Mouse (Mus musculus) midbrain, embryonic 15.5 days (tissue): ENCODE results near the gene Trim3. TPM values are rescaled to one million over a fixed set of nuclear protein-coding genes. Genes with fewer than 3 reads are reported as not detected.

Source experiments
- ATAC-seq: fragments of 200-750 bp; cut with Nextera tagmentation; replicated peaks from 2 replicates; pipeline ENCODE4 v1.8.0; 2017; ENCODE audit warnings: moderate TSS enrichment
- H3K27ac ChIP-seq: fragments of 300-500 bp; sonication (generic); 2 replicates; pipeline ENCODE4 v1.5.1; 2015; ENCODE audit warnings: mild to moderate bottlenecking, inconsistent platforms
- H3K27me3 ChIP-seq: fragments of 300-500 bp; sonication (generic); replicated peaks from 2 replicates; pipeline ENCODE4 v1.6.1; 2015; ENCODE audit warnings: inconsistent platforms
- H3K36me3 ChIP-seq: fragments of 300-500 bp; sonication (generic); replicated peaks from 2 replicates; pipeline ENCODE4 v1.6.1; 2015; ENCODE audit warnings: inconsistent platforms
- H3K4me1 ChIP-seq: fragments of 300-500 bp; sonication (generic); 2 replicates; pipeline ENCODE4 v1.6.1; 2015; ENCODE audit warnings: inconsistent platforms
- H3K4me2 ChIP-seq: fragments of 300-500 bp; sonication (generic); 2 replicates; pipeline ENCODE4 v1.6.1; 2015; ENCODE audit warnings: inconsistent platforms, mild to moderate bottlenecking, moderate library complexity
- H3K4me3 ChIP-seq: fragments of 300-500 bp; sonication (generic); 2 replicates; pipeline ENCODE4 v1.5.1; 2015; ENCODE audit warnings: mild to moderate bottlenecking, inconsistent platforms
- H3K9ac ChIP-seq: fragments of 300-500 bp; sonication (generic); 2 replicates; pipeline ENCODE4 v1.6.1; 2015; ENCODE audit warnings: mild to moderate bottlenecking, inconsistent platforms
- H3K9me3 ChIP-seq: fragments of 300-500 bp; sonication (generic); 2 replicates; pipeline ENCODE4 v1.6.1; 2016; ENCODE audit warnings: inconsistent platforms
- WGBS: fragments of 180-500 bp; shearing (Covaris S2); methylation state at CpG from one replicate; pipeline ENCODE4 v1.1.7; 2015; ENCODE audit warnings: mixed read lengths; 5-methylcytosine and 5-hydroxymethylcytosine counted together
- polyA plus RNA-seq: library from polyadenylated mRNA; unstranded; fragments of >200 nt; fragmentation: Nextera tagmentation; extraction: Ambion mirVana; gene quantifications from 2 replicates; pipeline ENCODE4 v1.2.1, GENCODE M21; 2015

Trim3 gene
- polyA plus RNA-seq, 1 experiment from 2014 or later = 106 TPM

DNA sequence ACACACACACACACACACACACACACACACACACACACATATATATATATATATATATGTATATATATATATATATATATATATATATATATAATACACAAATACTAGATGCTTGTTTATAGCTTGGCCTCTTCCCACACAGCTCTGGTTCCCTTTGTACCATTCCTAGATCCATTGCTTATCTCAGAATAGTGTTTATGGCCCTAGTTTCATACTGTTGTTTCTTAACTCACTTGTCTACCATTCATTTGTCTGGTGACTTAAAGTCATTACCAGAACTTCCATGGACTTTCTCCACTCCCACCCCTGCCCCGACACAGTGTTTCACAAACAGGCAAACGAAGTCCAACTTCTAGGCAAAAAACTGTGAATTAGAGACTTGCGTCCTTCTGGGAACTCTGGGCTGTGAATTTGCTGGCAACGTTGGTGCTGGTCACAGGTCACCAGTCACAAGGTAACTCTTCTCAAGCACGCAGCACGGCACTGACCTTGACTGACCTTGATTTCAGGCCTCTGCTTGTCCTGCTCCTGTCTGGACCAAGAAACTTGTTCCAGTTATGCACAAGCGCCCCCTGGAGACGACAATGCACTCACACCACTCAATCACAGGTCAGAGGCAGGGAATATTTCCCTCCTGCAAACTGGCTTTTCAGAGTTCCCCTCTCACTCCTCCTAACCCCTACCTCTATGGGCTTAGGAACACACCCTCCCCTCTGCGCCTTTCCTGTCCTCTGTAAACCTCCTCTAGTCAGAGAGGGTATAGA lies 30.3 kb downstream of the Trim3 start:
- Histone ChIP-seq H3K4me3 (no peak overlapping the region), H3K9me3 (0 out of 2 replicates have a peak, but pooled peaks cover 3% of the 10 kb centered on the region), H3K27me3 (no peaks in the 10 kb centered on the region), H3K4me2 (no peak overlapping the region), H3K27ac (no peak overlapping the region), H3K9ac (no peak overlapping the region), H3K36me3 (no peaks in the 10 kb centered on the region), H3K4me1 (no peaks in the 10 kb centered on the region)
- ATAC-seq = 0 out of 2 replicates have a peak, but pooled peaks have one; percentile 58
- WGBS = 34% methylated on average over 9 of the region's 9 CpGs

- WGBS = 17% methylated on average over 7 of the region's 7 CpGs
- Histone ChIP-seq H3K4me2 (no peak overlapping the region), H3K9me3 (no peaks in the 10 kb centered on the region), H3K27ac (no peak overlapping the region), H3K4me1 (no peaks in the 10 kb centered on the region), H3K36me3 (no peaks in the 10 kb centered on the region), H3K9ac (no peak overlapping the region), H3K4me3 (no peak overlapping the region), H3K27me3 (no peaks in the 10 kb centered on the region)
- no peak for ATAC-seq
These were observed 43.3 kb downstream of the Trim3 start for GRCm38 (mm10) chr7:105590097-105590496.

DNA sequence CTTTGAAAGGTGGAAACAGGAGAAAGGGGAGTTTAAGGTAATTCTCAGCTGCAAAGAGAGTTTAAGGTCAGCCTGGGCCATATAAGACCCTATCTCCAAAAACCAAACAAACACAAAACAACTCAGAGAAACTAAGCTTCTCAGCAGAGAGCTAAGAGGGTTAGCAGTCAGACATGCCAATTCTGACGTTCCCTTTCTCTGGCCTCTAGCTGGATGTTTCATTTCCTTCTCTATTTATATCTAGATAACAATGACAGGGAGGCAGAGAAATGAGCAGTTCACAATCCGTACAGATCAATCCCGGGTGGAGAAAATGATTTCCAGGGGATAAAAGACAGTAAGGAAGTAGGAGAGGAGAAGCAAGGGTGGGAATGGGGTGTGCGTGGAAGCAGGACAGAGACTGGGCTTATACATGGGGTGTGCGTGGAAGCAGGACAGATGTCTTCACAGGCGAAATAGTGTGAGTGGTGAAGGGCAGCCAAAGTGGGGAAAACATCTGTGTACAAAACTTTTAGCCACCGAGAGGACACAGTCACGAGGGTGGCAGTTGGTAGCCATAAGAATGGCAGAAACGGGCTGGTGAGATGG lies 45.0 kb downstream of the Trim3 start:
- 69% methylated on average over 9 of the region's 9 CpGs for WGBS
- H3K4me3 ChIP-seq = no peak overlapping the region
- H3K9me3 ChIP-seq = no peaks in the 10 kb centered on the region
- no peak overlapping the region for H3K27ac ChIP-seq
- no peaks in the 10 kb centered on the region for H3K4me1 ChIP-seq
- H3K9ac ChIP-seq = no peak overlapping the region
- no peak for ATAC-seq
- no peaks in the 10 kb centered on the region for H3K27me3 ChIP-seq
- no peak overlapping the region for H3K4me2 ChIP-seq
- no peaks in the 10 kb centered on the region for H3K36me3 ChIP-seq

GRCm38 (mm10) chr7:105581959-105582358 lies 51.4 kb downstream of the Trim3 start:
- no peaks in the 10 kb centered on the region for H3K36me3 ChIP-seq
- WGBS = 62% methylated on average over 2 of the region's 2 CpGs

GRCm38 (mm10) chr7:105581094-105581703 lies 52.2 kb downstream of the Trim3 start, which contains the start of gene Apbb1:
TSS of gene Apbb1 (minus strand) at chr7:105581653.
- no peaks in the 10 kb centered on the region for H3K27me3 ChIP-seq
- peak; percentile 95 for ATAC-seq
- peaks cover 39% of the 10 kb centered on the region for H3K4me1 ChIP-seq
- no peaks in the 10 kb centered on the region for H3K9me3 ChIP-seq
- peak within 1 kb of the TSS; percentile 99 for H3K27ac ChIP-seq
- under 1% methylated on average over 41 of the region's 54 CpGs for WGBS
- no peaks in the 10 kb centered on the region for H3K36me3 ChIP-seq
- peak within 1 kb of the TSS; percentile 95 for H3K9ac ChIP-seq
- peak within 1 kb of the TSS; percentile 92 for H3K4me3 ChIP-seq
- peak within 1 kb of the TSS; percentile 65 for H3K4me2 ChIP-seq

More at GRCm38 (mm10) chr7:105581959-105582358, 51.4 kb downstream of the Trim3 start:
- Histone ChIP-seq H3K9ac (peak overlapping the region; percentile 95; the same call in 1 of the 2 replicates), H3K27ac (peak overlapping the region; percentile 99), H3K4me2 (peak overlapping the region; percentile 65), H3K27me3 (no peaks in the 10 kb centered on the region), H3K4me3 (peak overlapping the region; percentile 92), H3K4me1 (peaks cover 32% of the 10 kb centered on the region), H3K9me3 (no peaks in the 10 kb centered on the region)
- ATAC-seq = no peak

DNA sequence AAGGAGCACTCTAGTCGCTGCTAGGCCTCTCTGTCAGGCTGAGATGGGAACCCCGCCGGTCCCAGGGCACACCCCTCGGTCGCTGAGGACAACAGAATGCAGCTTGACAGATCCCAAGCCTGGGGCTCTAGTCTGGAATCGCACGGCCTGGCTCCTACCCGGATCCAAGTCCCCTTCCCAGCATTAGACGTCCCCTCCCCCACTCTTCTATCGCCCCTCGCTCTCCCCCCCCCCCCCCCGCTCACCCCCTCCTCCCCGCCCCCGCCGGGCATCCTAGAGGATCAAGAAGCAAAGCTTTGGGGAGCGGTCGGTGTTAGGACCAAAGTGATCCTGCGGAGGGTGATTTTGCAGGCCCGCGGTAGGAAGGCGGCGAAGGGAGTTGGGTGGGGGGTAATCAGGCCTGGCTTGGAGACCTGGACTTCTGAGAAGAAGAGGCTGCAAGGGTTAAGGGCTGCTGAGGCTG lies 52.7 kb downstream of the Trim3 start:
- Histone ChIP-seq H3K9me3 (no peaks in the 10 kb centered on the region), H3K4me3 (peak overlapping the region; percentile 92), H3K4me2 (peak overlapping the region; percentile 65), H3K36me3 (no peaks in the 10 kb centered on the region), H3K27ac (peak overlapping the region; percentile 99), H3K27me3 (no peaks in the 10 kb centered on the region), H3K4me1 (peaks cover 45% of the 10 kb centered on the region), H3K9ac (peak overlapping the region; percentile 95)
- WGBS = 0% methylated on average over 15 of the region's 22 CpGs
- peak; percentile 73 for ATAC-seq

GRCm38 (mm10) chr7:105578481-105578880 lies 54.9 kb downstream of the Trim3 start:
- no peak overlapping the region for H3K4me3 ChIP-seq
- no peaks in the 10 kb centered on the region for H3K9me3 ChIP-seq
- WGBS = 80% methylated on average over 2 of the region's 2 CpGs
- no peak overlapping the region for H3K27ac ChIP-seq
- H3K9ac ChIP-seq = no peak overlapping the region
- H3K27me3 ChIP-seq = no peaks in the 10 kb centered on the region
- H3K4me2 ChIP-seq = no peak overlapping the region
- no peak for ATAC-seq
- H3K4me1 ChIP-seq = peaks cover 54% of the 10 kb centered on the region
- peaks cover 7% of the 10 kb centered on the region for H3K36me3 ChIP-seq

DNA sequence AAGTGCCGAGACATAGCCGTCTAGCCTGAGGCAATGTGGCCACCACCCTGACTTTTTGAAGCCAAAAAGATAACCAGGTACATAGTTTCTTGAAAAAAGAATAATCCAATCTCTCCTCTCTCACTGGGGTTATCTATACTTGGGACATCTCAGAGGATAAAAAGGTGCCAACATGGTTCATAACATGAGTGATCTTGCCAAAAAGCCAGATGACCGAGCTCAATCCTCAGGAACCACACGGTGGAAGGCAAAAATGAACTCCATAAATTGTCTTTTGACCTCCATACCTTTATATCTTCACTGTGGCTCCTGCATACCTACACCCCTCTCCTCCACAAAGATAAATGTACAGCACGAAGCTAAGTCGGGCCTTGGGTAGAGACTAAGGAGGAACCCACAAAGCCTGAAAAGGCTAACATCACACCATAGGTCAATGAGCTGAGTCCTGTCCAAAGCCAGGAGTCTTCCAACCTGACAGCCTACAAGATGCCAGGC lies 55.9 kb downstream of the Trim3 start:
- Histone ChIP-seq H3K9me3 (no peaks in the 10 kb centered on the region), H3K4me2 (no peak overlapping the region), H3K9ac (no peak overlapping the region), H3K4me1 (peaks cover 63% of the 10 kb centered on the region), H3K4me3 (no peak overlapping the region), H3K27ac (no peak overlapping the region), H3K27me3 (no peaks in the 10 kb centered on the region), H3K36me3 (peaks cover 14% of the 10 kb centered on the region)
- no peak for ATAC-seq
- 93% methylated on average over 6 of the region's 6 CpGs for WGBS

GRCm38 (mm10) chr7:105576166-105576748 lies 57.1 kb downstream of the Trim3 start:
- Histone ChIP-seq H3K4me1 (peaks cover 63% of the 10 kb centered on the region), H3K36me3 (peaks cover 14% of the 10 kb centered on the region), H3K9me3 (no peaks in the 10 kb centered on the region), H3K4me3 (no peak overlapping the region), H3K27me3 (no peaks in the 10 kb centered on the region), H3K9ac (no peak overlapping the region), H3K4me2 (no peak overlapping the region), H3K27ac (no peak overlapping the region)
- ATAC-seq = no peak
- 93% methylated on average over 3 of the region's 3 CpGs for WGBS

DNA sequence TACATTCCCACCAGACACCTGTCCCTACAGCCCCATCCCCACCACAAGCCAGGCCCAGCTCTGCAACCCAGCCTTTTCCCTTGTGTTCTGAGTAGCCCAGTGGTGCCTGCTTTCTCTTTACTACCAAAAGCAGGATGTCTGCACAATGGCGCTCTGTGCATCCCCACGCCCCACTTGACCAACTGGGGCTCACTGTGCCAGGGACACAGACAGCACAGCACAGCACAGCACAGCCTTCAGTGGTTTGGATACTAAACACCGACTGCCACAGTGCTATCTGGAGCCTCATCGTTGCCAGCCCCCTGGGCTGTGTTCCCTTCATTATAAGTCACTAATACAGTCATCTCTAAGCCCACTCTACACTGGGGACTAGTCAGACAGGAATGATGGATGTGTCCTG lies 58.8 kb downstream of the Trim3 start:
- ATAC-seq = no peak

DNA sequence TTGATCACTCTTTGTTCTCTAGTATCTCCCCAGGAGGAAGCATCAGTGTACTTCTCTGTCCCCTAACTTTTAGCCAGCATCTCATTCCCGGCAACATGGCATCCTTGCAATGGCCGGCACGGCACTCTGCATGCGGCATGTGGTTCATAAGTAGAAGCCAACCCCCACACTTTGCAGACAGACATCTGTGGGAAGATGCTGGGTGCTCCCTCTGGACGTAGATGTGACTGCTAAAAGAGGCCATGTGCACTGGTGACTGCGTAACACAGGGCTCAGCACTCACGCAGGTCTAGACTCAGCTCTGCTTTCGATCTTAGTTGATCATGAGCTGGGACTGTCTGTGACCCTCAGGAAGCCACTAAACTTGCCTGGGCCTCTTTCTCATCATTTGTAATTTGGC lies 60.4 kb downstream of the Trim3 start:
- ATAC-seq = no peak
- WGBS = 92% methylated on average over 8 of the region's 8 CpGs
- Histone ChIP-seq H3K27me3 (no peaks in the 10 kb centered on the region), H3K4me2 (no peak overlapping the region), H3K9me3 (no peaks in the 10 kb centered on the region), H3K36me3 (peaks cover 14% of the 10 kb centered on the region), H3K27ac (no peak overlapping the region), H3K4me1 (peaks cover 73% of the 10 kb centered on the region), H3K9ac (no peak overlapping the region), H3K4me3 (no peak overlapping the region)

More for the DNA sequence above, 58.8 kb downstream of the Trim3 start:
- H3K27ac ChIP-seq = no peak overlapping the region
- no peaks in the 10 kb centered on the region for H3K27me3 ChIP-seq
- no peak overlapping the region for H3K4me3 ChIP-seq
- peaks cover 73% of the 10 kb centered on the region for H3K4me1 ChIP-seq
- peaks cover 14% of the 10 kb centered on the region for H3K36me3 ChIP-seq
- no peaks in the 10 kb centered on the region for H3K9me3 ChIP-seq
- H3K4me2 ChIP-seq = no peak overlapping the region
- 87% methylated on average over 4 of the region's 4 CpGs for WGBS
- no peak overlapping the region for H3K9ac ChIP-seq

DNA sequence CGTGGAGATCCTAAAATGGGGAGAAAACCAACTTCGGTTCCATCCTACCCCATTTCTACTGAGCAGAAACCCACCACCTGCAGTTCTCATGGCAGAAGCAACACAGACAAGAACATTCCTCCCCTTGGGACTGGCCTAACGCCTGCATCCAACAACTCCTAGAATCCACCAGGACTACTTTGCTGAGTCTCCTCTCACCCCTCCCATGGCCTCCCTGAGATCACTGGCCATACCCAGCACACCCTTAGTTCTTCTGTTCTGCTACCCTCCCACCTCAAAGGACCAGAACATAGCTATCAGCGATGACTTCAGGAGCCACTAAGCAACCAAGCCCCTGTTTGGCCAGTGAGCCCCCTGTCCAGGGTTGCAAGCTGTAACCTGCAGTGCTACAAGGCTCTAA lies 62.6 kb downstream of the Trim3 start:
- H3K27me3 ChIP-seq = no peaks in the 10 kb centered on the region
- no peak overlapping the region for H3K4me3 ChIP-seq
- no peaks in the 10 kb centered on the region for H3K9me3 ChIP-seq
- H3K36me3 ChIP-seq = peaks cover 29% of the 10 kb centered on the region
- no peak overlapping the region for H3K9ac ChIP-seq
- WGBS = 72% methylated on average over 4 of the region's 4 CpGs
- no peak for ATAC-seq
- H3K4me2 ChIP-seq = peak overlapping the region; percentile 56
- H3K27ac ChIP-seq = peak overlapping the region; percentile 89
- H3K4me1 ChIP-seq = peaks cover 64% of the 10 kb centered on the region
